Mouse (Mus musculus): ENCODE results near the gene Prss40.

DNA sequence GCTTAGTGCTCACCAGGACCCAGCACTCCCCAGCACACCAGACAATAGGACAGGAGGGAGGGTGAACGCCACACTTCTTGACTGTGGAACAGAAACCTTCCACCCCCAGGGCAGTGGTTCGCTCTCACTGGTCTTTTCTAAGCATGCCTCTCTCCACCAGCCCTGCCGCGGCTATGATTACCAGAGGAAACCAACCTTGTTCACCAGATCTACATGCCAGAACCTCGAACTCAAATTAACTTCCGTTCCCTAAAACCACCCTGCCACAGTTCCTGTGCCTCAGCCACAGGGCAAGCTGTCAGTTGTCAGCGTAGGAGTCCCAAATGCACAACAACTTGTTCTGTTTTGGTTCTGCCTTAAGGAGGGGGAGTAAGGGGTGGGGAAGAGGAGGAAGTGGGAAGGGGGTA lies 50.2 kb downstream of the Prss40 start:
- TF ChIP-seq CTCF (conservative IDR thresholded peaks at IDR 0.05; ENCODE audit: low read length) (no peak), POU5F1 (IDR thresholded peaks at IDR 0.05; ENCODE audit: borderline replicate concordance, low read length) (no peak)
